Mouse (Mus musculus): ENCODE data around the gene Grm7. TPM values are rescaled to one million over a fixed set of nuclear protein-coding genes. Genes with fewer than 3 reads are reported as not detected.
A peak's percentile ranks its signal among the peaks of the same experiment; 100 is the strongest.

The Grm7 gene
- polyA plus RNA-seq, 1 experiment from 2014 or later: 3.2 TPM

- Histone ChIP-seq H3K27me3 (no peaks in the 10 kb centered on the region), H3K4me3 (replicated peaks) (no peak overlapping the region), H3K9me3 (no peaks in the 10 kb centered on the region), H3K36me3 (replicated peaks) (no peaks in the 10 kb centered on the region), H3K9ac (no peak overlapping the region), H3K4me2 (no peak overlapping the region), H3K4me1 (no peaks in the 10 kb centered on the region), H3K27ac (no peak overlapping the region)
- WGBS: 57% methylated on average over 7 of the region's 7 CpGs
- ATAC-seq (ENCODE audit: low FRiP score): no peak
Measured at GRCm38 (mm10) chr6:110743981-110744670, 98.7 kb downstream of the Grm7 start.

- Histone ChIP-seq H3K4me1 (no peaks in the 10 kb centered on the region), H3K4me3 (replicated peaks) (no peak overlapping the region), H3K9me3 (no peaks in the 10 kb centered on the region), H3K9ac (no peak overlapping the region), H3K4me2 (no peak overlapping the region), H3K36me3 (replicated peaks) (no peaks in the 10 kb centered on the region), H3K27ac (no peak overlapping the region), H3K27me3 (no peaks in the 10 kb centered on the region)
- WGBS: 79% methylated on average over 5 of the region's 5 CpGs
- 0 out of 2 replicates have a peak, but pooled peaks have one; percentile 33 for ATAC-seq (ENCODE audit: low FRiP score)
Measured at GRCm38 (mm10) chr6:110755921-110756320, 110.5 kb downstream of the Grm7 start.

- Histone ChIP-seq H3K27me3 (no peaks in the 10 kb centered on the region), H3K9ac (no peak overlapping the region), H3K9me3 (no peaks in the 10 kb centered on the region), H3K36me3 (replicated peaks) (no peaks in the 10 kb centered on the region), H3K4me2 (no peak overlapping the region), H3K27ac (no peak overlapping the region), H3K4me3 (replicated peaks) (no peak overlapping the region), H3K4me1 (peaks cover 4% of the 10 kb centered on the region)
- ATAC-seq (ENCODE audit: low FRiP score): no peak
Measured at GRCm38 (mm10) chr6:110769588-110769987, 124.2 kb downstream of the Grm7 start.

DNA sequence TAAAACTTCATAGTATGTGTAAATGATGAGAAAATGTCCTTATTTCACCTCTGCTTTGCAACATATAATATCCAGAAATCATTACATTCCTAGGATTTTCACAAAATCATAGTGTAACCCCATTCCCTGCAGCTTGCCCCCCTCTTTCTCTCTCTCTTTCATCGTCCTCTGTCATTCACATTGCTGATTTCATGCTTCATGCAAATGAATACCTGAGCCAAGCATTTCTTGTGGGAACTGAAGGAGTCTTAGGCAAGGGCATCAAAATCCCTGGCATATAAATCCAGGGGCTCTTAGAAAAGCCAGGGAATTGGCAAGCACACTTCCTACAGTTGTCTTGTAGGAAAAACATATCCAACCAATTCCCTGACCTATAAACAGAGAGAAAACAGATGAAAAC is 127.3 kb downstream of the Grm7 start:
- Histone ChIP-seq H3K4me1 (peaks cover 4% of the 10 kb centered on the region), H3K4me2 (no peak overlapping the region), H3K9ac (no peak overlapping the region), H3K27ac (no peak overlapping the region), H3K4me3 (replicated peaks) (no peak overlapping the region), H3K27me3 (no peaks in the 10 kb centered on the region), H3K9me3 (no peaks in the 10 kb centered on the region), H3K36me3 (replicated peaks) (no peaks in the 10 kb centered on the region)
- 23% methylated on average over 1 of the region's 1 CpGs for WGBS
- ATAC-seq (ENCODE audit: low FRiP score): no peak

GRCm38 (mm10) chr6:110776046-110776445 is 130.7 kb downstream of the Grm7 start:
- Histone ChIP-seq H3K4me3 (replicated peaks) (no peak overlapping the region), H3K4me2 (no peak overlapping the region), H3K9ac (no peak overlapping the region), H3K4me1 (no peaks in the 10 kb centered on the region), H3K36me3 (replicated peaks) (no peaks in the 10 kb centered on the region), H3K27me3 (no peaks in the 10 kb centered on the region), H3K27ac (no peak overlapping the region), H3K9me3 (no peaks in the 10 kb centered on the region)
- 69% methylated on average over 6 of the region's 6 CpGs for WGBS
- no peak for ATAC-seq (ENCODE audit: low FRiP score)

DNA sequence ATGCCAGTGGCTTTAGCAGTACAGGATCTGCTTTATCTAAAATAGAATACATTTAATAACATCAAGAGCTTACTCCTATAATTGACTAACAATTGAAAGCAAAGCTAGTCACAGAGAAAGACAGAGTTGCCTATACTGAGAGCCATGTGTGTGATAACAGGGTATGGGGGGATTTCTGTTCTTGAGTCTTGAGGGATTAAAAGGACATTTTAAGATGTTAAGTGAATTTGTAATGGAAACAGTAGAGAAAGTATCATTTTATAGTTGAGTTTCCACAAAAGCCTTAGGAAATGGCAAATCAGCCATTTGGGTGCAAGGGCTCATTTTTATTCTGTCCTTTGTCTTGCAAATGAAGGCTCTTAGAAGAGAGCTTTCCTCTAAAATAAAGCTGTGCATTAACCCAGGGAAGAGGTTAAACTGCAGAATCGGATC is 140.1 kb downstream of the Grm7 start:
- Histone ChIP-seq H3K4me1 (peaks cover 8% of the 10 kb centered on the region), H3K27ac (peak overlapping the region; percentile 25; the same call in 1 of the 2 replicates), H3K4me3 (replicated peaks) (no peak overlapping the region), H3K27me3 (no peaks in the 10 kb centered on the region), H3K4me2 (no peak overlapping the region), H3K9ac (no peak overlapping the region), H3K36me3 (replicated peaks) (no peaks in the 10 kb centered on the region), H3K9me3 (no peaks in the 10 kb centered on the region)
- 15% methylated on average over 1 of the region's 1 CpGs for WGBS
- ATAC-seq (ENCODE audit: low FRiP score): peak; percentile 58

DNA sequence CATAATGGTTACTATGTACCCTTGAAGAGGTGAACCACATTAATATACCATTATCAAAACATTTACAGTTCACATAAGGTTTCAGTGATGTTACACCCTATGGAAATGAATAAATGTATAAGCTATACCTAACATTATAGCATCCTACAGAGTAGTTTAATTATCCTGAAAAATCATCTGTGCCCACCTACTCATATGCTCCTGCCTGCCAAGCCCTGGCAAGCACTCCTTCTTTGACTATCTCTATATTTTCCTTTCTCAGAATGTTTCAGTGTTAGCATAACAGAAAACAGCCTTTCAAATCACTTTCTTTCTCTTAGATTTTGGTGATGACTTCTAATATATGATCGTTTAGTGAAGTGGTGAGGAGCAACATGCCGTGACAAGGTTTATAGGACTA is 147.3 kb downstream of the Grm7 start:
- Histone ChIP-seq H3K4me1 (no peaks in the 10 kb centered on the region), H3K9me3 (no peaks in the 10 kb centered on the region), H3K4me2 (no peak overlapping the region), H3K27me3 (no peaks in the 10 kb centered on the region), H3K27ac (no peak overlapping the region), H3K36me3 (replicated peaks) (no peaks in the 10 kb centered on the region), H3K9ac (no peak overlapping the region), H3K4me3 (replicated peaks) (no peak overlapping the region)
- ATAC-seq (ENCODE audit: low FRiP score): no peak
- 94% methylated on average over 2 of the region's 2 CpGs for WGBS

GRCm38 (mm10) chr6:110807481-110807880 is 162.1 kb downstream of the Grm7 start:
- H3K4me1 ChIP-seq: no peaks in the 10 kb centered on the region
- no peak for ATAC-seq (ENCODE audit: low FRiP score)
- H3K9ac ChIP-seq: no peak overlapping the region
- WGBS: 83% methylated on average over 5 of the region's 5 CpGs
- no peak overlapping the region for H3K27ac ChIP-seq
- H3K9me3 ChIP-seq: no peaks in the 10 kb centered on the region
- H3K4me2 ChIP-seq: no peak overlapping the region
- H3K36me3 ChIP-seq (replicated peaks): no peaks in the 10 kb centered on the region
- H3K27me3 ChIP-seq: no peaks in the 10 kb centered on the region
- no peak overlapping the region for H3K4me3 ChIP-seq (replicated peaks)

DNA sequence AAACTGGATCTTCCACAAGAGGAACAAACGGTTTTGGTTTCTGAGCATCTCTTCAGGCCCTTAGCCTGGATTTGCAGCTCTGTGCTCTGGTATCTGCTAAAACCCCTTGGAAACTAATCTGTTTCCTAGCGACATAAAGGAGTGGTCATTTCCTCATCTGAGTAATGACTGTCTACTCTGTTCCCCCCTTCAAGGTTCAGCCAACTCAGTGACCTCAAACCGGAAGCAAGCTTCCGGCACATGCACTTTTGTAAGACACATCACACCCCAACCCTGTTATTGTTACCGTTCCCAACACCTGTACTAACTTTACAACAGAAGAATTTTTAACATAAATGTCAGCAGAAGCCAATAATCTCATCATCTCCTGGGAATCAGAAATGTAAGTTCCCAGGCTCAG is 166.8 kb downstream of the Grm7 start:
- Histone ChIP-seq H3K9ac (no peak overlapping the region), H3K27me3 (no peaks in the 10 kb centered on the region), H3K36me3 (replicated peaks) (no peaks in the 10 kb centered on the region), H3K9me3 (no peaks in the 10 kb centered on the region), H3K4me2 (no peak overlapping the region), H3K4me3 (replicated peaks) (no peak overlapping the region), H3K4me1 (no peaks in the 10 kb centered on the region), H3K27ac (no peak overlapping the region)
- ATAC-seq (ENCODE audit: low FRiP score): no peak
- 85% methylated on average over 5 of the region's 5 CpGs for WGBS

DNA sequence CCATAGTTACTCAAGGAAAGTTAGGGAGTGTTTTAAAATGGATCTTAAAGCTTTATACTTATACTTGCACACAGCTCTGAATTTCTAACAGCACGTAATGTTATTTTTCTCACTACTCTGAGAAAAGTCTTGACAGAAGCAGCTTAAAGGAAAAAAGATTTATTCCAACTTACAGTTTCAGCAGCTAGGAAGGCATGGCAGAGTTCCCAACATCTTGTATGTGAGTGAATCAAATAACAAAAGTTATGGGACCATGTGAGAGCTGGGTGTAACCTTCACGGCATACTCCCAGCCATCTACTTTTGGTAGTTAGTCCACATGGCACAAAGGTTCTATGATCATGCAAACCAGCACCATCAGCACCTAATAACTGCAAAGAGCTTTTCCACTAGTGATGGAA is 172.9 kb downstream of the Grm7 start:
- 85% methylated on average over 2 of the region's 2 CpGs for WGBS
- Histone ChIP-seq H3K9me3 (no peaks in the 10 kb centered on the region), H3K36me3 (replicated peaks) (no peaks in the 10 kb centered on the region), H3K4me2 (no peak overlapping the region), H3K4me3 (replicated peaks) (no peak overlapping the region), H3K9ac (no peak overlapping the region), H3K27me3 (no peaks in the 10 kb centered on the region), H3K27ac (no peak overlapping the region), H3K4me1 (no peaks in the 10 kb centered on the region)
- no peak for ATAC-seq (ENCODE audit: low FRiP score)

GRCm38 (mm10) chr6:110868311-110868710 is 222.9 kb downstream of the Grm7 start:
- no peak overlapping the region for H3K9ac ChIP-seq
- no peak overlapping the region for H3K4me3 ChIP-seq (replicated peaks)
- H3K36me3 ChIP-seq (replicated peaks): no peaks in the 10 kb centered on the region
- no peak overlapping the region for H3K4me2 ChIP-seq
- no peaks in the 10 kb centered on the region for H3K27me3 ChIP-seq
- no peak overlapping the region for H3K27ac ChIP-seq
- H3K9me3 ChIP-seq: no peaks in the 10 kb centered on the region
- ATAC-seq (ENCODE audit: low FRiP score): no peak
- no peaks in the 10 kb centered on the region for H3K4me1 ChIP-seq

DNA sequence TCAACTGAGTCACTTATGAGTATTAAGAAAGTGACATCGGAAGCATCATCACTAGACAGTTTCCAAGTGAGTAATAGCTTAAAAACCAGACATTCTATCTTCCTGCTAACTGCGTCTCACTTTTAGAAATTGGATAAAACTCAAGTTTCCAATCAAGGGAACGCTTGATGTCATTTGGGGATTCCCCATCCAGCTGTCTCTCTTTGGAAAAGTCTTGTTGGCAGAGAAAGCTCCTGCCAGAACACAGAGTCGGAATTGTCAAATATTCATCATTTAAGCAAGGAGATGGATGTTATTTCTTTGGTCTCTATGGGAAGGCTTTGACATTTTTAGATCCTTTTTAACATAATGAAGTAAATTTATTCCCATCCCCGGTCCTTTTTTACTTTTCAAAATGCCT is 336.6 kb downstream of the Grm7 start:
- no peak overlapping the region for H3K4me2 ChIP-seq
- H3K27me3 ChIP-seq: no peaks in the 10 kb centered on the region
- no peak for ATAC-seq (ENCODE audit: low FRiP score)
- H3K27ac ChIP-seq: no peak overlapping the region
- 90% methylated on average over 5 of the region's 5 CpGs for WGBS
- no peaks in the 10 kb centered on the region for H3K4me1 ChIP-seq
- H3K9ac ChIP-seq: no peak overlapping the region
- no peak overlapping the region for H3K4me3 ChIP-seq (replicated peaks)
- H3K9me3 ChIP-seq: no peaks in the 10 kb centered on the region
- H3K36me3 ChIP-seq (replicated peaks): no peaks in the 10 kb centered on the region

GRCm38 (mm10) chr6:111039099-111039498 is 393.7 kb downstream of the Grm7 start:
- WGBS: 72% methylated on average over 2 of the region's 2 CpGs
- no peaks in the 10 kb centered on the region for H3K36me3 ChIP-seq (replicated peaks)
- H3K4me2 ChIP-seq: no peak overlapping the region
- no peaks in the 10 kb centered on the region for H3K27me3 ChIP-seq
- no peak overlapping the region for H3K9ac ChIP-seq
- no peaks in the 10 kb centered on the region for H3K9me3 ChIP-seq
- ATAC-seq (ENCODE audit: low FRiP score): no peak
- no peak overlapping the region for H3K4me3 ChIP-seq (replicated peaks)
- no peak overlapping the region for H3K27ac ChIP-seq
- no peaks in the 10 kb centered on the region for H3K4me1 ChIP-seq

Measured in forebrain, embryonic 12.5 days (tissue).